10 mouse cellular contexts compared by ENCODE assay signal in the genomic region with DNA sequence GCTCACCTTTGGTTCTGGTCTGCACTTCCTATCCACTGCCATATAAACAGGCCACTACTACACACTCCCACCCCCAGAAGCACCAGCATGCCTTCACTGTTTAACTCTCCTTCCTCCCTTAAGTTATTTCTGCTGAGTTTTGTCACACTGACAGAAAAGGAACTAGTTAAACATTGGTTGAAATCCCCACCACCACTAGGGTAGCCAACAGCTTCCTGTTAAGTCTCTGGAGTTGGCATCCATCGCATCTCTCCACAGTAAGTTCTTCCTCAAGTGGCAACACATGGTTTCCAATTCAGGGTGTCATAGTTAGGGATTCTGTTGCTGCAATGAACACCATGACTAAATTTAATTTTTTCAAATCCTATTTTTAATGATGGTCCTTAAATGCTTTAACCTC.
A peak's percentile ranks its signal among the peaks of the same experiment; 100 is the strongest.
DNase-seq lines count a peak whose midpoint lies in the region; ATAC-seq and TF ChIP-seq lines count a peak whose summit lies in the region.
"Had no signal": no experiment of that assay in that cellular context is flagged by ENCODE, and none has a peak within 500 bp of the region (broad histone marks: within the 10 kb centered on the region; RNA-seq: fewer than 3 reads in every experiment).

No protein-coding gene starts in this region.

- no peak for TF ChIP-seq EP300 in liver, embryonic 14.5 days (IDR thresholded peaks at IDR 0.05; ENCODE audit: low read depth)

- ATAC-seq in liver, embryonic 14.5 days (ENCODE audit: insufficient read depth): no peak
- ATAC-seq in stomach, embryonic 16.5 days (ENCODE audit: insufficient read depth, low FRiP score): 0 out of 2 replicates have a peak, but pooled peaks have one; percentile 12

- peak overlapping the region; percentile 28; the same call in 1 of the 2 replicates for H3K27ac ChIP-seq in kidney, adult 2 months (ENCODE audit: insufficient read depth, low read depth, low read length)
- H3K27ac ChIP-seq in spleen, adult 2 months (ENCODE audit: insufficient read depth, low read length): peak overlapping the region; percentile 91
- H3K27ac ChIP-seq in liver, embryonic 14.5 days: peak overlapping the region; percentile 20; the same call in 1 of the 2 replicates
- H3K27ac ChIP-seq in stomach, embryonic 16.5 days (ENCODE audit: low read length): peak overlapping the region; percentile 54; the same call in 1 of the 2 replicates
- H3K27ac ChIP-seq: neural tube, embryonic 12.5 days had no signal

- 75% methylated on average over 1 of the region's 1 CpGs for WGBS in kidney, adult 2 months
- WGBS in spleen, adult 2 months: 30% methylated on average over 1 of the region's 1 CpGs
- 81% methylated on average over 1 of the region's 1 CpGs for WGBS in liver, embryonic 14.5 days (ENCODE audit: insufficient replicate concordance)
- 67% methylated on average over 1 of the region's 1 CpGs for WGBS in stomach, embryonic 16.5 days

- peaks cover 8% of the 10 kb centered on the region for H3K4me1 ChIP-seq in kidney, adult 2 months (ENCODE audit: control insufficient read depth, insufficient read depth, low read length)
- H3K4me1 ChIP-seq in spleen, adult 2 months (ENCODE audit: control insufficient read depth, insufficient read depth, insufficient read length): peaks cover 22% of the 10 kb centered on the region
- peaks cover 32 to 46% of the 10 kb centered on the region in 2 experiments for H3K4me1 ChIP-seq in liver, embryonic 14.5 days (replicated peaks; ENCODE audit: control insufficient read depth in 2 of 2, insufficient read depth in 2 of 2, low read length in 1 of 2)
- peaks cover 24% of the 10 kb centered on the region for H3K4me1 ChIP-seq in stomach, embryonic 16.5 days (ENCODE audit: control insufficient read depth, insufficient read depth, low read length)

- H3K9me3 ChIP-seq in liver, embryonic 14.5 days (ENCODE audit: control insufficient read depth, low read length): no peaks in the 10 kb centered on the region
- H3K9me3 ChIP-seq in stomach, embryonic 16.5 days (replicated peaks; ENCODE audit: control insufficient read depth, low read length): no peaks in the 10 kb centered on the region
- H3K9me3 ChIP-seq: neural tube, embryonic 12.5 days had no signal

- TF ChIP-seq CTCF in kidney, adult 2 months (conservative IDR thresholded peaks at IDR 0.05; ENCODE audit: insufficient read depth, insufficient read length, low read depth, low read length): no peak
- no peak for TF ChIP-seq CTCF in spleen, adult 2 months (IDR thresholded peaks at IDR 0.05; ENCODE audit: extremely low read depth, insufficient read depth, insufficient read length, insufficient replicate concordance)
- 0 out of 2 replicates have a peak, but pooled peaks have one; percentile 2 for TF ChIP-seq CTCF in liver, embryonic 14.5 days (IDR thresholded peaks at IDR 0.05; ENCODE audit: low read depth)

- no peak for DNase-seq in kidney, adult 2 months
- DNase-seq in kidney, adult 9 months: no peak
- DNase-seq in spleen, adult 2 months (ENCODE audit: low read depth in 1 of 2, low spot score in 2 of 2): no peak
- DNase-seq in spleen, postnatal 4 days (ENCODE audit: low spot score in 2 of 2): no peak
- DNase-seq in liver, embryonic 14.5 days (ENCODE audit: low read depth in 3 of 3, low spot score in 3 of 3): no peak
- no peak for DNase-seq in layer of hippocampus, postnatal 10 days (ENCODE audit: low spot score in 2 of 2)
- DNase-seq: embryo, embryonic 11 days; thymus, adult 2 months had no signal

- no peak for TF ChIP-seq POLR2A in kidney, adult 2 months (IDR thresholded peaks at IDR 0.05; ENCODE audit: low read depth, low read length)
- TF ChIP-seq POLR2A in spleen, adult 2 months (IDR thresholded peaks at IDR 0.05; ENCODE audit: low read depth, low read length): no peak

- H3K27me3 ChIP-seq in kidney, adult 2 months (replicated peaks; ENCODE audit: control insufficient read depth, insufficient read depth, low read length): no peaks in the 10 kb centered on the region
- no peaks in the 10 kb centered on the region for H3K27me3 ChIP-seq in spleen, adult 2 months (ENCODE audit: control insufficient read depth, insufficient read depth, low read length)
- H3K27me3 ChIP-seq in liver, embryonic 14.5 days (ENCODE audit: control insufficient read depth, insufficient read depth, low read length): no peaks in the 10 kb centered on the region
- H3K27me3 ChIP-seq in stomach, embryonic 16.5 days (ENCODE audit: control insufficient read depth, insufficient read depth, low read length): no peaks in the 10 kb centered on the region
- H3K27me3 ChIP-seq: neural tube, embryonic 12.5 days had no signal

- no peak overlapping the region; the same call in 1 of the 2 replicates for H3K9ac ChIP-seq in liver, embryonic 14.5 days (replicated peaks)
- no peak overlapping the region for H3K9ac ChIP-seq in stomach, embryonic 16.5 days (ENCODE audit: low read length)
- H3K9ac ChIP-seq: neural tube, embryonic 12.5 days had no signal

- no peaks in the 10 kb centered on the region for H3K36me3 ChIP-seq in kidney, adult 2 months (ENCODE audit: control insufficient read depth, insufficient read depth, low read length)
- no peaks in the 10 kb centered on the region for H3K36me3 ChIP-seq in spleen, adult 2 months (ENCODE audit: control insufficient read depth, insufficient read depth, low read length)
- no peaks in the 10 kb centered on the region for H3K36me3 ChIP-seq in liver, embryonic 14.5 days (replicated peaks; ENCODE audit: control insufficient read depth, insufficient read depth, low read depth)
- no peaks in the 10 kb centered on the region for H3K36me3 ChIP-seq in stomach, embryonic 16.5 days (ENCODE audit: control insufficient read depth, insufficient read depth, low read length)
- H3K36me3 ChIP-seq: neural tube, embryonic 12.5 days had no signal

- H3K4me2 ChIP-seq in liver, embryonic 14.5 days (ENCODE audit: low read depth): peak overlapping the region; percentile 31; the same call in 1 of the 2 replicates
- H3K4me2 ChIP-seq in stomach, embryonic 16.5 days (ENCODE audit: low read depth, low read length): no peak overlapping the region
- H3K4me2 ChIP-seq: neural tube, embryonic 12.5 days had no signal

- no peak overlapping the region for H3K4me3 ChIP-seq in kidney, adult 2 months (ENCODE audit: insufficient read depth, low read depth, low read length)
- no peak overlapping the region for H3K4me3 ChIP-seq in spleen, adult 2 months (ENCODE audit: extremely low read depth, insufficient read depth, insufficient read length)
- no peak overlapping the region for H3K4me3 ChIP-seq in liver, embryonic 14.5 days (ENCODE audit: insufficient read depth in 1 of 2, low read depth in 2 of 2, low read length in 2 of 2)
- no peak overlapping the region for H3K4me3 ChIP-seq in stomach, embryonic 16.5 days (replicated peaks; ENCODE audit: low read length)
- H3K4me3 ChIP-seq: neural tube, embryonic 12.5 days had no signal

Comparison
In these comparisons a context has a peak if more than half of its experiments do, and no peak if none do; other contexts are left out.
1. H3K27ac ChIP-seq: peak in every context shown above with its lines; median percentile 91 in spleen, adult 2 months; 54 in stomach, embryonic 16.5 days; 28 in kidney, adult 2 months; 20 in liver, embryonic 14.5 days.